Comparison of ENCODE assay signal across 8 mouse cellular contexts in genomic region chr7:98702283-98703240, GRCm38 (mm10). TPM values are rescaled to one million over a fixed set of nuclear protein-coding genes. Genes with fewer than 3 reads are reported as not detected.
DNase-seq lines count a peak whose midpoint lies in the region; ATAC-seq lines count a peak whose summit lies in the region.

Gene Thap12 (plus strand): TSS chr7:98703103.

- peak; percentile 97 for DNase-seq in c-Kit-negative CD71-positive TER-119-positive erythroid progenitor cells, embryonic 14.5 days (ENCODE audit: low read depth, low spot score)
- peak; percentile 97 for DNase-seq in fibroblast of lung, adult 2 months (ENCODE audit: low read depth)
- peak; percentile 100 for DNase-seq in kidney, postnatal 14 days
- DNase-seq in liver, embryonic 13.5 days = peak; percentile 99
- peak; percentile 99 for DNase-seq in neural tube, embryonic 10.5 days (ENCODE audit: extremely low spot score, low spot score)

- H3K27ac ChIP-seq in heart, embryonic 14.5 days (replicated peaks in 1 of 2; ENCODE audit: control insufficient read depth in 1 of 2, insufficient read depth in 1 of 2, low read depth in 2 of 2, low read length in 2 of 2) = peak within 1 kb of the TSS; percentile 88
- H3K27ac ChIP-seq in liver, embryonic 13.5 days = peak within 1 kb of the TSS; percentile 88
- peak within 1 kb of the TSS; percentile 90 for H3K27ac ChIP-seq in stomach, embryonic 16.5 days (ENCODE audit: low read length)

- H3K9ac ChIP-seq in heart, embryonic 14.5 days (ENCODE audit: low read length) = peak within 1 kb of the TSS; percentile 98
- H3K9ac ChIP-seq in liver, embryonic 13.5 days = peak within 1 kb of the TSS; percentile 96
- peak within 1 kb of the TSS; percentile 93 for H3K9ac ChIP-seq in stomach, embryonic 16.5 days (ENCODE audit: low read length)

- H3K27me3 ChIP-seq in heart, embryonic 14.5 days (ENCODE audit: control insufficient read depth, insufficient read depth, low read length) = no peaks in the 10 kb centered on the region
- no peaks in the 10 kb centered on the region for H3K27me3 ChIP-seq in liver, embryonic 13.5 days
- H3K27me3 ChIP-seq in stomach, embryonic 16.5 days (ENCODE audit: control insufficient read depth, insufficient read depth, low read length) = no peaks in the 10 kb centered on the region

- ATAC-seq in CD4-positive, CD25-positive, alpha-beta regulatory T cell, adult 4 months = peak; percentile 88
- ATAC-seq in heart, embryonic 14.5 days (ENCODE audit: insufficient number of reproducible peaks, insufficient read depth, low FRiP score, low read depth) = peak; percentile 97
- ATAC-seq in liver, embryonic 13.5 days (ENCODE audit: low read depth) = peak; percentile 97
- peak; percentile 97 for ATAC-seq in stomach, embryonic 16.5 days (ENCODE audit: insufficient read depth, low FRiP score)

- peak within 1 kb of the TSS; percentile 92 for H3K4me2 ChIP-seq in heart, embryonic 14.5 days (ENCODE audit: low read length)
- H3K4me2 ChIP-seq in liver, embryonic 13.5 days = peak within 1 kb of the TSS; percentile 93
- peak within 1 kb of the TSS; percentile 81 for H3K4me2 ChIP-seq in stomach, embryonic 16.5 days (ENCODE audit: low read depth, low read length)

- peaks cover 2 to 26% of the 10 kb centered on the region in 2 experiments; a peak in 3 of 4 replicates for H3K4me1 ChIP-seq in heart, embryonic 14.5 days (ENCODE audit: control insufficient read depth in 2 of 2, insufficient read depth in 2 of 2, low read length in 2 of 2)
- peaks cover 35% of the 10 kb centered on the region for H3K4me1 ChIP-seq in liver, embryonic 13.5 days (replicated peaks)
- peaks cover 16% of the 10 kb centered on the region for H3K4me1 ChIP-seq in stomach, embryonic 16.5 days (ENCODE audit: control insufficient read depth, insufficient read depth, low read length)

- H3K36me3 ChIP-seq in heart, embryonic 14.5 days (ENCODE audit: control insufficient read depth, insufficient read depth, low read length) = no peaks in the 10 kb centered on the region
- H3K36me3 ChIP-seq in liver, embryonic 13.5 days = no peaks in the 10 kb centered on the region
- no peaks in the 10 kb centered on the region for H3K36me3 ChIP-seq in stomach, embryonic 16.5 days (ENCODE audit: control insufficient read depth, insufficient read depth, low read length)

- no peaks in the 10 kb centered on the region for H3K9me3 ChIP-seq in heart, embryonic 14.5 days (ENCODE audit: control insufficient read depth, low read length)
- H3K9me3 ChIP-seq in liver, embryonic 13.5 days (replicated peaks) = no peaks in the 10 kb centered on the region
- no peaks in the 10 kb centered on the region for H3K9me3 ChIP-seq in stomach, embryonic 16.5 days (replicated peaks; ENCODE audit: control insufficient read depth, low read length)

- peak within 1 kb of the TSS; percentile 93 to 98 for H3K4me3 ChIP-seq in heart, embryonic 14.5 days (ENCODE audit: control insufficient read depth in 1 of 2, insufficient read depth in 1 of 2, low read depth in 1 of 2, low read length in 2 of 2)
- peak within 1 kb of the TSS; percentile 90 for H3K4me3 ChIP-seq in liver, embryonic 13.5 days (replicated peaks)
- H3K4me3 ChIP-seq in stomach, embryonic 16.5 days (replicated peaks; ENCODE audit: low read length) = peak within 1 kb of the TSS; percentile 86

- 2% methylated on average over 56 of the region's 65 CpGs for WGBS in heart, embryonic 14.5 days
- WGBS in liver, embryonic 13.5 days (ENCODE audit: insufficient replicate concordance) = 1% methylated on average over 65 of the region's 65 CpGs
- 2% methylated on average over 54 of the region's 65 CpGs for WGBS in stomach, embryonic 16.5 days

RNA-seq across cellular contexts. Expression of gene Thap12, which starts in this region (rescaled TPM):
- polyA plus RNA-seq in CD4-positive, CD25-positive, alpha-beta regulatory T cell, adult 4 months (2017; shearing (Covaris generic)) = 10 to 100 TPM; 12.2 to 13.6 TPM
- polyA plus RNA-seq in heart, embryonic 14.5 days (2014; fragmentation: Nextera tagmentation; extraction: Ambion mirVana) = 44.9 and 48.6 TPM in 2 replicates
- polyA plus RNA-seq in liver, embryonic 13.5 days (2015; fragmentation: Nextera tagmentation; extraction: Ambion mirVana) = 15.7 and 17.7 TPM in 2 replicates
- polyA plus RNA-seq in stomach, embryonic 16.5 days (2015; fragmentation: Nextera tagmentation; extraction: Ambion mirVana) = 41.0 and 42.9 TPM in 2 replicates

Comparison
In these comparisons a context has a peak if more than half of its experiments do, and no peak if none do; other contexts are left out.
1. Peak in every context shown above with its lines: DNase-seq, ATAC-seq, H3K4me3 ChIP-seq and H3K27ac ChIP-seq.